Mouse (Mus musculus) liver, embryonic 13.5 days (tissue): ENCODE data around the gene Faah. TPM values are rescaled to one million over a fixed set of nuclear protein-coding genes. Genes with fewer than 3 reads are reported as not detected.

Experiments
- ATAC-seq: fragments of 200-750 bp; cut with Nextera tagmentation; 2 replicates; pipeline ENCODE4 v1.8.0; 2017; ENCODE audit warnings: low read depth, mild to moderate bottlenecking, moderate number of reproducible peaks, moderate library complexity
- DNase-seq: peaks from one replicate; pipeline ENCODE4 v3.0.0; 2022
- H3K27ac ChIP-seq: fragments of 300-500 bp; sonication (generic); 2 replicates; pipeline ENCODE4 v1.5.1; 2015; ENCODE audit warnings: moderate library complexity, mild to moderate bottlenecking, inconsistent platforms
- H3K27me3 ChIP-seq: fragments of 300-500 bp; sonication (generic); 2 replicates; pipeline ENCODE4 v1.6.1; 2015; ENCODE audit warnings: mild to moderate bottlenecking, inconsistent platforms
- H3K36me3 ChIP-seq: fragments of 300-500 bp; sonication (generic); 2 replicates; pipeline ENCODE4 v1.6.1; 2015; ENCODE audit warnings: mild to moderate bottlenecking, inconsistent platforms
- H3K4me1 ChIP-seq: fragments of 300-500 bp; sonication (generic); replicated peaks from 2 replicates; pipeline ENCODE4 v1.6.1; 2015; ENCODE audit warnings: inconsistent platforms
- H3K4me2 ChIP-seq: fragments of 300-500 bp; sonication (generic); 2 replicates; pipeline ENCODE4 v1.6.1; 2015; ENCODE audit warnings: inconsistent platforms, mild to moderate bottlenecking, moderate library complexity
- H3K4me3 ChIP-seq: fragments of 300-500 bp; sonication (generic); replicated peaks from 2 replicates; pipeline ENCODE4 v1.5.1; 2015; ENCODE audit warnings: mild to moderate bottlenecking, inconsistent platforms
- H3K9ac ChIP-seq: fragments of 300-500 bp; sonication (generic); 2 replicates; pipeline ENCODE4 v1.6.1; 2015; ENCODE audit warnings: mild to moderate bottlenecking, inconsistent platforms
- H3K9me3 ChIP-seq: fragments of 300-500 bp; sonication (generic); replicated peaks from 2 replicates; pipeline ENCODE4 v1.6.1; 2016; ENCODE audit warnings: inconsistent platforms
- WGBS: fragments of 180-500 bp; shearing (Covaris S2); methylation state at CpG from one replicate; pipeline ENCODE4 v1.1.7; 2015; ENCODE audit not compliant: insufficient replicate concordance; 5-methylcytosine and 5-hydroxymethylcytosine counted together
- polyA plus RNA-seq: library from polyadenylated mRNA; unstranded; fragments of >200 nt; fragmentation: Nextera tagmentation; extraction: Ambion mirVana; gene quantifications from 2 replicates; pipeline ENCODE4 v1.2.1, GENCODE M21; 2015

Gene Faah
- polyA plus RNA-seq, 1 experiment from 2014 or later, result 4.9 TPM

GRCm38 (mm10) chr4:116042186-116042585 lies 24.5 kb upstream of the Faah start:
- no peak for DNase-seq
- Histone ChIP-seq H3K9me3 (no peaks in the 10 kb centered on the region), H3K36me3 (peaks cover 17% of the 10 kb centered on the region), H3K27me3 (no peaks in the 10 kb centered on the region), H3K4me1 (peaks cover 6% of the 10 kb centered on the region; the same call in 1 of the 2 replicates), H3K4me2 (no peak overlapping the region), H3K9ac (no peak overlapping the region), H3K27ac (no peak overlapping the region), H3K4me3 (no peak overlapping the region)
- no peak for ATAC-seq
- 58% methylated on average over 3 of the region's 3 CpGs for WGBS

- Histone ChIP-seq H3K4me1 (peaks cover 6% of the 10 kb centered on the region; the same call in 1 of the 2 replicates), H3K9ac (no peak overlapping the region), H3K4me3 (no peak overlapping the region), H3K27me3 (no peaks in the 10 kb centered on the region), H3K36me3 (peaks cover 18% of the 10 kb centered on the region), H3K4me2 (no peak overlapping the region), H3K9me3 (no peaks in the 10 kb centered on the region), H3K27ac (no peak overlapping the region)
- 76% methylated on average over 2 of the region's 2 CpGs for WGBS
- DNase-seq (no peak), ATAC-seq (peak; percentile 39)
Observed at GRCm38 (mm10) chr4:116040466-116040865, 22.7 kb upstream of the Faah start.

DNA sequence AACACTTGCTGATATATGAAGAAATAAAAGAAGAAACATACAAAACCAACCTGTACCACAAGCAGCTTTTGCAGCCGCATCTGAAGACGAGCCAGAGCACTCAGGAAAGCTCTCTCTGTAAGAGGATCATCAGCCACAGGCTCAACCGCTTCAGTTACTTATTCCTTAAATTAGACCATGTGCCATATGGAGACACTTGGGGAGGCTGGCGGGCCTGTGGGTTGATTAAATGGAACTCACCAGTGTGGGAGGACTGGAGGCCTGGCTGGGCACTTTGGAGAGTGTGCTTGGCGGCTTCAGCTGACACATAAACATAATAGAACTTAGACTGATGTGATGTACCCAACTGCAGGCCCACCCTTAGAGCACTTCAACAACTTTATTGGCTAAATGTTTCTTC lies 15.6 kb upstream of the Faah start:
- H3K36me3 ChIP-seq, result peaks cover 24% of the 10 kb centered on the region
- H3K9ac ChIP-seq, result no peak overlapping the region
- DNase-seq, result no peak
- H3K4me1 ChIP-seq, result no peaks in the 10 kb centered on the region
- no peak overlapping the region for H3K4me3 ChIP-seq
- no peaks in the 10 kb centered on the region for H3K9me3 ChIP-seq
- H3K27me3 ChIP-seq, result no peaks in the 10 kb centered on the region
- WGBS, result 77% methylated on average over 5 of the region's 5 CpGs
- H3K4me2 ChIP-seq, result no peak overlapping the region
- H3K27ac ChIP-seq, result no peak overlapping the region
- no peak for ATAC-seq

DNA sequence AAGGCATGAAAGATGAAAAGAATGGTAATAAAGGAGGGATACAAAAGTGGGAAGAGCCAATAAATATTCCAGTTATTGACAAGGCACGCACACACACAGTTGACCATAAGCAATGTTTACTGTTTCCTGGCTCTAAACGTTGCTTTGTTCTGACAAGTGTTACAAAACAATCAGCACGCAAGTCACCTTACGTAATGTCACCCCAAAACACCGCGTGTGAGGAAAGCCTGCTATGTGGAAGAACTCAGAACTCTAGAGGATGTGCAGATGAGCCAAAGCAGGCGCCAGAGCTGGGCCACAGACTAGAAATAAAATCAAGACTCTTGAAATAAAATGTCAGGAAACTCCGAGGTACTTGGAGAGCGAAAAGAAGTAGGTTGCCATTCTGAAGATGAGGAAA lies 15.2 kb upstream of the Faah start:
- H3K27me3 ChIP-seq, result no peaks in the 10 kb centered on the region
- H3K4me2 ChIP-seq, result no peak overlapping the region
- H3K36me3 ChIP-seq, result peaks cover 24% of the 10 kb centered on the region
- no peak overlapping the region for H3K9ac ChIP-seq
- H3K9me3 ChIP-seq, result no peaks in the 10 kb centered on the region
- no peak overlapping the region for H3K4me3 ChIP-seq
- ATAC-seq, result no peak
- H3K27ac ChIP-seq, result no peak overlapping the region
- WGBS, result 73% methylated on average over 9 of the region's 9 CpGs
- DNase-seq, result no peak
- no peaks in the 10 kb centered on the region for H3K4me1 ChIP-seq

DNA sequence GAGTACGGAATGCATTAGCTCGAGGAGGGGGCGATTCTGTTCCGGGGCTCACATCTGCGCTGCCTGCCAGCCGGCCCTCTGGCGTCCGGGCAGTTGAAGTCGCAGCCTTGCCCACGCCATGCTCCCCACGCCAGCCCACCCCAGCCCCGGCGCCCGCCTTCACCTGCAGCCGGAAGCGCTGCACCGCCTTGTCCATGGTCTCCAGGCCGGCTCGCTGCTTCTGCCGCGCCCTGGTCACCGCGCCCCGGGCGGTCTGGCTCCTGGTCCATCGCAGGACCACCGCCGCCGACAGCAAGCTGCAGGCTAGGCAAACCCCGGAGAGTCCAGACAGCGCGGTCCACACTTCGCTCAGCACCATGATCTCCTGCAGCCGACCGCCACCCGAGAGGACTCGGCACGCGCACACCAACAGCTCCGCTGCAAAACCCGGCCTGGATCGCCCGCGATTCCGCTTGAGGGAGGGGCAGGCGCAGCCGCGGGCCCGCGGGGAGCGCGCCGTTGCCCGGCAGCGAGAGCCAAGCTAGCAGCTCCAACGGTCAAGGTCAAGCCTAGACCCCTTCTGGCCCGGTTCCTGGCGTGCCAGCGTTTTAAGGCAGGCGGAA lies 325 bp downstream of the Faah start:
- Histone ChIP-seq H3K4me1 (peaks cover 15% of the 10 kb centered on the region), H3K36me3 (no peaks in the 10 kb centered on the region), H3K9ac (peak overlapping the region; percentile 57), H3K9me3 (no peaks in the 10 kb centered on the region), H3K27me3 (peaks cover 69% of the 10 kb centered on the region), H3K4me3 (peak overlapping the region; percentile 60), H3K4me2 (peak overlapping the region; percentile 70), H3K27ac (no peak overlapping the region)
- WGBS, result under 1% methylated on average over 60 of the region's 60 CpGs
- ATAC-seq, result peak; percentile 73
- DNase-seq, result peak; percentile 28

- H3K9me3 ChIP-seq, result no peaks in the 10 kb centered on the region
- H3K36me3 ChIP-seq, result no peaks in the 10 kb centered on the region
- peak overlapping the region; percentile 57 for H3K9ac ChIP-seq
- no peak overlapping the region for H3K27ac ChIP-seq
- H3K4me2 ChIP-seq, result peak overlapping the region; percentile 70
- H3K4me3 ChIP-seq, result peak overlapping the region; percentile 60
- peaks cover 15% of the 10 kb centered on the region for H3K4me1 ChIP-seq
- ATAC-seq (no peak), DNase-seq (no peak)
- peaks cover 68% of the 10 kb centered on the region for H3K27me3 ChIP-seq
- WGBS, result 10% methylated on average over 16 of the region's 16 CpGs
Observed at GRCm38 (mm10) chr4:116016862-116017299, 845 bp downstream of the Faah start.

GRCm38 (mm10) chr4:116016396-116016795 lies 1.3 kb downstream of the Faah start:
- WGBS, result 42% methylated on average over 3 of the region's 3 CpGs
- H3K27me3 ChIP-seq, result peaks cover 68% of the 10 kb centered on the region
- DNase-seq, result no peak

GRCm38 (mm10) chr4:116015996-116016395 lies 1.7 kb downstream of the Faah start:
- ATAC-seq (no peak), DNase-seq (no peak)
- no peaks in the 10 kb centered on the region for H3K36me3 ChIP-seq
- 56% methylated on average over 8 of the region's 8 CpGs for WGBS
- H3K9me3 ChIP-seq, result no peaks in the 10 kb centered on the region
- peaks cover 15% of the 10 kb centered on the region for H3K4me1 ChIP-seq
- no peak overlapping the region for H3K27ac ChIP-seq
- no peak overlapping the region for H3K9ac ChIP-seq
- H3K4me3 ChIP-seq, result no peak overlapping the region
- peaks cover 68% of the 10 kb centered on the region for H3K27me3 ChIP-seq
- H3K4me2 ChIP-seq, result peak overlapping the region; percentile 70; the same call in 1 of the 2 replicates

More at GRCm38 (mm10) chr4:116016396-116016795, 1.3 kb downstream of the Faah start:
- peaks cover 15% of the 10 kb centered on the region for H3K4me1 ChIP-seq
- no peak overlapping the region for H3K9ac ChIP-seq
- no peak overlapping the region for H3K27ac ChIP-seq
- H3K9me3 ChIP-seq, result no peaks in the 10 kb centered on the region
- peak overlapping the region; percentile 70 for H3K4me2 ChIP-seq
- no peak for ATAC-seq
- no peaks in the 10 kb centered on the region for H3K36me3 ChIP-seq
- H3K4me3 ChIP-seq, result peak overlapping the region; percentile 60

GRCm38 (mm10) chr4:116015502-116015901 lies 2.2 kb downstream of the Faah start:
- Histone ChIP-seq H3K36me3 (no peaks in the 10 kb centered on the region), H3K4me3 (no peak overlapping the region), H3K9ac (no peak overlapping the region), H3K4me1 (peaks cover 15% of the 10 kb centered on the region), H3K4me2 (peak overlapping the region; percentile 70; the same call in 1 of the 2 replicates), H3K27me3 (peaks cover 68% of the 10 kb centered on the region), H3K27ac (no peak overlapping the region), H3K9me3 (no peaks in the 10 kb centered on the region)
- 70% methylated on average over 5 of the region's 5 CpGs for WGBS
- ATAC-seq, result no peak
- DNase-seq, result no peak

- Histone ChIP-seq H3K9ac (no peak overlapping the region), H3K9me3 (no peaks in the 10 kb centered on the region), H3K36me3 (no peaks in the 10 kb centered on the region), H3K4me3 (no peak overlapping the region), H3K27ac (no peak overlapping the region), H3K4me1 (no peaks in the 10 kb centered on the region), H3K27me3 (peaks cover 17% of the 10 kb centered on the region), H3K4me2 (no peak overlapping the region)
- 60% methylated on average over 8 of the region's 8 CpGs for WGBS
- ATAC-seq, result no peak
- DNase-seq, result no peak
Observed at GRCm38 (mm10) chr4:116010186-116010585, 7.5 kb downstream of the Faah start.

- Histone ChIP-seq H3K4me2 (0 out of 2 replicates have a peak overlapping the region, but pooled peaks have one; percentile 4), H3K9ac (no peak overlapping the region), H3K4me1 (no peaks in the 10 kb centered on the region; the same call in 1 of the 2 replicates), H3K27me3 (no peaks in the 10 kb centered on the region), H3K27ac (0 out of 2 replicates have a peak overlapping the region, but pooled peaks have one; percentile 23), H3K36me3 (peaks cover 4% of the 10 kb centered on the region; the same call in 1 of the 2 replicates), H3K9me3 (no peaks in the 10 kb centered on the region), H3K4me3 (no peak overlapping the region)
- ATAC-seq (peak; percentile 39; the same call in 1 of the 2 replicates), DNase-seq (no peak)
- 50% methylated on average over 4 of the region's 4 CpGs for WGBS
Observed at GRCm38 (mm10) chr4:116001206-116001605, 16.5 kb downstream of the Faah start.

DNA sequence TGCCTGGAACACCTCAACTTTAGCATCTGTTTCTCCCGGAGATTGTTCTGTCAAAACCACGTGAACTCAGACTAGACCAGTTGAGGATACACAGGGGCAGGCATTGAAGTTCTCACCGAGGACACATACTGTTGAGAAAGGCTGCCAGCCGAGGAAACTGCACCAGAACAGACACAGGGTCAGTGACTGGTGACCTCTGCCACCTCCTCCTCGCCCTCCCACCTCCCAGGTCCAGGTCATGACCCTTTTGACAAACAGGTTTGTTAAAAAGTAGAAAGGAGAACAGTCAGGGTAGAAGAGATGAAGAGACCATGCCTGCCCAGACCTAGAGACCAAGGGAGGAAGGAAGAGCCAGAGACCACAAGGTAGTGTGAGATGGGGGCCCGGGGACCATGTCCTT lies 17.1 kb downstream of the Faah start:
- H3K4me1 ChIP-seq, result no peaks in the 10 kb centered on the region; the same call in 1 of the 2 replicates
- no peak overlapping the region for H3K4me3 ChIP-seq
- DNase-seq, result no peak
- peak; percentile 41 for ATAC-seq
- peaks cover 4% of the 10 kb centered on the region; the same call in 1 of the 2 replicates for H3K36me3 ChIP-seq
- H3K27ac ChIP-seq, result peak overlapping the region; percentile 23; the same call in 1 of the 2 replicates
- H3K4me2 ChIP-seq, result 0 out of 2 replicates have a peak overlapping the region, but pooled peaks have one; percentile 4
- H3K9ac ChIP-seq, result no peak overlapping the region
- H3K27me3 ChIP-seq, result no peaks in the 10 kb centered on the region
- WGBS, result 23% methylated on average over 6 of the region's 6 CpGs
- H3K9me3 ChIP-seq, result no peaks in the 10 kb centered on the region
